ENCODE assay signal across 8 mouse cellular contexts in genomic region chr6:48553819-48554218, GRCm38 (mm10). TPM values are rescaled to one million over a fixed set of nuclear protein-coding genes. Genes with fewer than 3 reads are reported as not detected.
A peak's percentile ranks its signal among the peaks of the same experiment; 100 is the strongest.
DNase-seq lines count a peak whose midpoint lies in the region; ATAC-seq lines count a peak whose summit lies in the region.

No protein-coding gene starts in this region.

- H3K4me3 ChIP-seq in forebrain, embryonic 15.5 days, result peak overlapping the region; percentile 62
- no peak overlapping the region for H3K4me3 ChIP-seq in liver, embryonic 15.5 days (replicated peaks)

- no peaks in the 10 kb centered on the region for H3K27me3 ChIP-seq in forebrain, embryonic 15.5 days
- no peaks in the 10 kb centered on the region for H3K27me3 ChIP-seq in liver, embryonic 15.5 days

- H3K4me1 ChIP-seq in forebrain, embryonic 15.5 days, result peaks cover 18% of the 10 kb centered on the region
- H3K4me1 ChIP-seq in liver, embryonic 15.5 days (replicated peaks), result peaks cover 16% of the 10 kb centered on the region

- peak; percentile 21 for ATAC-seq in forebrain, embryonic 15.5 days (replicated peaks)
- ATAC-seq in liver, embryonic 15.5 days (ENCODE audit: insufficient read depth), result no peak
- ATAC-seq in megakaryocyte-erythroid progenitor cell, adult 5-6 weeks (replicated peaks; ENCODE audit: low FRiP score, low TSS enrichment, poor library complexity, severe bottlenecking), result no peak

- H3K4me2 ChIP-seq in forebrain, embryonic 15.5 days (replicated peaks), result peak overlapping the region; percentile 79
- peak overlapping the region; percentile 71 for H3K4me2 ChIP-seq in liver, embryonic 15.5 days

- 72% methylated on average over 4 of the region's 4 CpGs for WGBS in forebrain, embryonic 15.5 days
- 69% methylated on average over 4 of the region's 4 CpGs for WGBS in liver, embryonic 15.5 days (ENCODE audit: insufficient replicate concordance)

- peak overlapping the region; percentile 100 for H3K27ac ChIP-seq in forebrain, embryonic 15.5 days (replicated peaks)
- no peak overlapping the region for H3K27ac ChIP-seq in liver, embryonic 15.5 days (replicated peaks)

- peak overlapping the region; percentile 86 for H3K9ac ChIP-seq in forebrain, embryonic 15.5 days (replicated peaks)
- no peak overlapping the region for H3K9ac ChIP-seq in liver, embryonic 15.5 days

- DNase-seq in gastrocnemius, adult 8-10 months (ENCODE audit: low spot score in 2 of 2), result peak; percentile 64 to 77
- DNase-seq in gastrocnemius, postnatal 10 days, result no peak
- peak; percentile 48 for DNase-seq in NIH3T3 (ENCODE audit: low read depth)
- DNase-seq in T-cell, adult 2 months (ENCODE audit: low spot score), result no peak
- DNase-seq in adrenal gland, adult 18-20 months (ENCODE audit: low spot score in 2 of 2), result no peak

- H3K9me3 ChIP-seq in forebrain, embryonic 15.5 days, result no peaks in the 10 kb centered on the region
- no peaks in the 10 kb centered on the region for H3K9me3 ChIP-seq in liver, embryonic 15.5 days (replicated peaks)

- no peaks in the 10 kb centered on the region for H3K36me3 ChIP-seq in forebrain, embryonic 15.5 days
- H3K36me3 ChIP-seq in liver, embryonic 15.5 days (replicated peaks), result no peaks in the 10 kb centered on the region

RNA-seq across cellular contexts. Expression of gene Lrrc61, which starts 0.8 kb away (rescaled TPM):
- total RNA-seq in gastrocnemius, adult 8-10 months (2022), result 10 to 100 TPM; 20.8 to 25.0 (median 22.9) TPM
- 10 to 100 TPM; 11.9 to 14.1 TPM for total RNA-seq in gastrocnemius, postnatal 10 days (2021)
- polyA plus RNA-seq in forebrain, embryonic 15.5 days (2015; fragmentation: Nextera tagmentation; extraction: Ambion mirVana), result 15.4 and 18.0 TPM in 2 replicates
- polyA plus RNA-seq in liver, embryonic 15.5 days (2015; fragmentation: Nextera tagmentation; extraction: Ambion mirVana), result 2.0 and 2.5 TPM in 2 replicates
- 8.7 and 17.0 TPM in 2 replicates for total RNA-seq in megakaryocyte-erythroid progenitor cell, adult 5-6 weeks (2014; fragmentation: Nextera tagmentation)
- total RNA-seq in megakaryocyte-erythroid progenitor cell, adult 5-6 weeks (2017), result 1.8 and 3.3 TPM in 2 replicates
- 10 to 100 TPM; 26.5 to 34.3 TPM for total RNA-seq in adrenal gland, adult 18-20 months (2021)

RNA-seq across cellular contexts. Expression of gene Atp6v0e2, which starts 16.4 kb away (rescaled TPM):
- 10 to 100 TPM; 41.6 to 49.2 (median 43.6) TPM for total RNA-seq in gastrocnemius, adult 8-10 months (2022)
- 10 to 100 TPM; 42.3 to 47.3 TPM for total RNA-seq in gastrocnemius, postnatal 10 days (2021)
- 199 and 211 TPM in 2 replicates for polyA plus RNA-seq in forebrain, embryonic 15.5 days (2015; fragmentation: Nextera tagmentation; extraction: Ambion mirVana)
- 1.2 and 1.3 TPM in 2 replicates for polyA plus RNA-seq in liver, embryonic 15.5 days (2015; fragmentation: Nextera tagmentation; extraction: Ambion mirVana)
- total RNA-seq in megakaryocyte-erythroid progenitor cell, adult 5-6 weeks (2014; fragmentation: Nextera tagmentation), result not detected in 2 replicates
- not detected in 2 replicates for total RNA-seq in megakaryocyte-erythroid progenitor cell, adult 5-6 weeks (2017)
- 10 to 100 TPM; 65.7 to 90.8 TPM for total RNA-seq in adrenal gland, adult 18-20 months (2021)

RNA-seq across cellular contexts. Expression of gene Rarres2, which starts 18.8 kb away (rescaled TPM):
- 10 to 100 TPM in 2 of 4 experiments, 1 to 10 TPM in 2; 7.5 to 24.6 (median 14.4) TPM for total RNA-seq in gastrocnemius, adult 8-10 months (2022)
- total RNA-seq in gastrocnemius, postnatal 10 days (2021), result 10 to 100 TPM; 40.1 to 47.0 TPM
- 3.0 and 3.4 TPM in 2 replicates for polyA plus RNA-seq in forebrain, embryonic 15.5 days (2015; fragmentation: Nextera tagmentation; extraction: Ambion mirVana)
- polyA plus RNA-seq in liver, embryonic 15.5 days (2015; fragmentation: Nextera tagmentation; extraction: Ambion mirVana), result 34.4 and 43.9 TPM in 2 replicates
- not detected in 2 replicates for total RNA-seq in megakaryocyte-erythroid progenitor cell, adult 5-6 weeks (2014; fragmentation: Nextera tagmentation)
- total RNA-seq in megakaryocyte-erythroid progenitor cell, adult 5-6 weeks (2017), result 0.05 TPM in 1 of 2 replicates, not detected in the other
- total RNA-seq in adrenal gland, adult 18-20 months (2021), result 100 to 1,000 TPM in 1 of 2 experiments, 10 to 100 TPM in 1; 55.3 to 165 TPM

RNA-seq across cellular contexts. Expression of gene Gm45021, which starts 35.6 kb away (rescaled TPM):
- not detected for total RNA-seq in gastrocnemius, adult 8-10 months (2022)
- not detected for total RNA-seq in gastrocnemius, postnatal 10 days (2021)
- not detected in 2 replicates for polyA plus RNA-seq in forebrain, embryonic 15.5 days (2015; fragmentation: Nextera tagmentation; extraction: Ambion mirVana)
- polyA plus RNA-seq in liver, embryonic 15.5 days (2015; fragmentation: Nextera tagmentation; extraction: Ambion mirVana), result not detected in 2 replicates
- not detected in 2 replicates for total RNA-seq in megakaryocyte-erythroid progenitor cell, adult 5-6 weeks (2014; fragmentation: Nextera tagmentation)
- total RNA-seq in megakaryocyte-erythroid progenitor cell, adult 5-6 weeks (2017), result not detected in 2 replicates
- total RNA-seq in adrenal gland, adult 18-20 months (2021), result not detected

RNA-seq across cellular contexts. Expression of gene Repin1, which starts 39.9 kb away (rescaled TPM):
- 10 to 100 TPM; 28.9 to 35.0 (median 33.6) TPM for total RNA-seq in gastrocnemius, adult 8-10 months (2022)
- total RNA-seq in gastrocnemius, postnatal 10 days (2021), result 10 to 100 TPM; 18.5 to 25.2 TPM
- polyA plus RNA-seq in forebrain, embryonic 15.5 days (2015; fragmentation: Nextera tagmentation; extraction: Ambion mirVana), result 34.9 and 35.8 TPM in 2 replicates
- polyA plus RNA-seq in liver, embryonic 15.5 days (2015; fragmentation: Nextera tagmentation; extraction: Ambion mirVana), result 9.9 and 12.4 TPM in 2 replicates
- total RNA-seq in megakaryocyte-erythroid progenitor cell, adult 5-6 weeks (2014; fragmentation: Nextera tagmentation), result 9.7 and 17.1 TPM in 2 replicates
- 9.8 and 14.7 TPM in 2 replicates for total RNA-seq in megakaryocyte-erythroid progenitor cell, adult 5-6 weeks (2017)
- total RNA-seq in adrenal gland, adult 18-20 months (2021), result 10 to 100 TPM; 67.2 to 77.6 TPM

Comparison
In these comparisons a context has a peak if more than half of its experiments do, and no peak if none do; other contexts are left out.
1. DNase-seq: peak in gastrocnemius, adult 8-10 months (2 of 2) and NIH3T3 (single experiment); none in gastrocnemius, postnatal 10 days (single experiment), T-cell, adult 2 months (single experiment) and adrenal gland, adult 18-20 months (0 of 2).
2. RNA of gene Atp6v0e2, which starts 16.4 kb away (total RNA-seq): 65.7 to 90.8 TPM in adrenal gland, adult 18-20 months, 42.3 to 47.3 TPM in gastrocnemius, postnatal 10 days and 41.6 to 49.2 TPM in gastrocnemius, adult 8-10 months; not detected in megakaryocyte-erythroid progenitor cell, adult 5-6 weeks; every median in the first group is over 10 times any median in the second.
3. RNA of gene Rarres2, which starts 18.8 kb away (total RNA-seq): 55.3 to 165 TPM in adrenal gland, adult 18-20 months, 40.1 to 47.0 TPM in gastrocnemius, postnatal 10 days and 7.5 to 24.6 TPM in gastrocnemius, adult 8-10 months; 0.05 TPM in megakaryocyte-erythroid progenitor cell, adult 5-6 weeks; every median in the first group is over 4 times any median in the second.